Mouse (Mus musculus): ENCODE results near the gene Rabgef1.

GRCm38 (mm10) chr5:130247823-130248222 lies 76.2 kb downstream of the Rabgef1 start:
- no peak for TF ChIP-seq CTCF (IDR thresholded peaks at IDR 0.05; ENCODE audit: low read depth, low read length)
- no peak for TF ChIP-seq POLR2A (IDR thresholded peaks at IDR 0.05; ENCODE audit: borderline replicate concordance, low read depth, low read length)

Measured in bone marrow macrophage, adult 2 months (primary cell).